Mouse (Mus musculus) heart, postnatal 0 days (tissue): ENCODE results near the gene Mcfd2.
A peak's percentile ranks its signal among the peaks of the same experiment; 100 is the strongest.

ENCODE experiments used
- CTCF ChIP-seq: IDR thresholded peaks from 2 replicates; pipeline ENCODE4 v1.5.1; 2016; ENCODE audit warnings: antibody characterized with exemption, control low read depth, low read depth
- EP300 ChIP-seq: IDR thresholded peaks from 2 replicates; pipeline ENCODE4 v1.6.1; 2016; ENCODE audit warnings: antibody characterized with exemption, low read depth

GRCm38 (mm10) chr17:87226079-87226640 lies 39.6 kb downstream of the Mcfd2 start:
- TF ChIP-seq CTCF (peak; percentile 36; the same call in 1 of the 2 replicates), EP300 (no peak)
